Mouse (Mus musculus) 416B (cell line): ENCODE measurements around the gene Nup188.

Source experiments
- DNase-seq: peaks from one replicate; pipeline ENCODE4 v3.0.0; 2011; ENCODE audit warnings: low read depth

Gene Nup188

DNA sequence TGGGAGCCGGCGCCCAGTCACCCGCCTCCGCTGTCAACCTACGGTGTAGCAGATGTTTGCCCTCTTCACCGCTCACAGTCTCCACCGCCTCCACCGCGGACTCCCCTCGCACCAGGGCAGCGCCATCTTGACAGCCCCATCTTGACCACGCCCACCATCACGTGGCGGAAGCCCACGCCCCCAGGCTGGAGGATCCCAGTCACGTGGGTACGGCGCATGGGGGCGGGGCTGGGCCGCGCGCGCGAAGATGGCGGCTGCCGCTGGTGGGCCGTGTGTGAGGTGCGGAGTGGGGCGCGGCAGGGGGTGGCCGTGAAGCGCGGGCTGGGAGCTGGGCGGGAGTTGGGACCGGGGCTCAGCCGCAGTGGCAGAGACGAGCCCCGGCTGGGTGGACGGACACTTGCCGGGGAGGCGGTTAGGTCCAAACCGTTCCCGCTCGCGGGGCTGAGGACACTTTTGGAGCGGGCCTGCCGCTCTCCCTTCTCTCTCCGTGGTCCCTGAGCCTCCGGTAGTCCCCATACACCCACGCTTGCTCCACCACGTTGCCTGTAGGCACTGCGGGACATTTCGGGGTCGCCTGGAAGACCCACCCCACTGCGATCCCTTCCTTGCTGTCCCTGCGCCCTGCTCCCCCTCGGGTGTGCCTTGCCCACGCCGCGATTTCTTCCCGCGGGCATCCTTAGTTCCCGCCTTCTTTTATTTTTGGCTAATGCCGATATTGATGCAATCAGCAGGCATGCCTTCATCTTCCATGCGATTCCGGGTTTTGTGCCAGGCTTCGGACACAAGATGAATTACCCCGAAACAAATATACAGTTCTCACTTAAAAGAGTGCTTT lies at the start of gene Nup188, which contains the start of gene Dolk:
Gene Nup188 (plus strand): TSS at position 206 of the 835 bp plus-strand sequence.
Gene Dolk (minus strand): TSS at position 143 of the 835 bp plus-strand sequence.
- peak; percentile 92 for DNase-seq

DNA sequence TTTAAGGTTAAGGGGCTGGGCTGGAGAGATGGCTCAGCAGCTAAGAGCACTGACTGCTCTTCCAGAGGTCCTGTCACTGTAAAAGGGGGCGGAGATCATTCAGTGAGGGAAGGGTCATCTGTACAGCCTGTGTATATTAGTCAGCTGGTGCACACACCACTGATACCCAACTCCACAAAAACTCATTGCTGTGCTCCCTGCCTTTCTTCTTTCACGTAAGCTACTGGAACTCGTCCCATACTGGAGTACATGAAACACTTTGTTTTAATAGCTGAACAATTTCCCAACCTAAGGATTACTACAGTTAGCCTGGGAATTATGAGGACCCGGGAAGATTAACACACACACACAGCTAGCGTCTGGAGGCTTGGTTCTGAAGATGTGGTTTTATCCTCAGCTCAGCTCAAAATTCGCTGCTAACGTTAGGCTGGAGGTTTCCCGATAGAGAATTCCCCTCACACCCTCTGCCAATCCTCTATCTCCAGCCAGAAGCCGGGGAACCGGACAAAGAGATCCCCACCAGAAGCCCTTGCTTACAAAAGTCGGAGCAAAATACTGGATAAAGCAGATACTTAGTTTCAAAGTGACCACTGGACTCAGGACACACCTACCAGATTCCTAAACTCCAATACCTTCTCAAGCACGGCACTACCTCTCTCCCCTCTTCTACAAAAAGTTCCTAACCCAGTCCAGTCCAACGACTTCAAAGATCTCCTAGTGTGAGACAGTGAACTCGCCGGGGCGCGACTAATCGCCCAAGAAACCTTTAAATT lies 49.6 kb upstream of the Nup188 start:
- peak; percentile 70 for DNase-seq

DNA sequence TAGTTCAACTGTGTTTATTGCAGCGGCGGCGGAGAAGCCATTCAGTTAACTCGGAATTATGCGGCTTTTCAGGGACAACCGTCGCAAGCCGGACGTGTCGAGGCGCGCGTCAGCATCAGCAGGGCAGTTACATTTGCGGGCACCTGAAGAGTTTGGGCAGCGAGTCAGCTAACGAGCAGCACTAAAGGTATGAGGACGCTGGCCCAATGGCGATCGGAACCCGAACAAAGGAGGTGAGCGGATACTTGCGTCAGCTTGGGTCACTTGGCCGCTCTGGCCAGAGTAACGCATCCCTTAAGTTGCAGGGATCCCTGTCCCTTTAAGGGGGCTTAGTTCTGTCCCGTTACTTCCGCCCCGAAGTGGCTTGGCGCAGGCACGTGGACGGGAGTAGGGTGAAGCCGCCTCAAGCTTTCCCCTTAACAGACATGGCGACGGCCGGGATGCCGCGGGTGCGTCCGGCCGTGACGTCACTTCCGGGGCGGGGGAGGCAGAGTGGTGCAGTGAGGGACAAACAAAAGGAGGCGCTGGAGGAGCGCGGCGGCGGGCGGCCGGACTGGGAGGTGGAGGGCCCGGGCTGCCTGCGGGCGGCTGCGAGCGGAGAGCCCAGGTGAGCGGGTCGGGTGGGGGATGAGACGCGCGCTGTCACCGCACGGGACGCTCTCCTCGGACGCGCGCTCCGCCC lies 48.9 kb upstream of the Nup188 start, which contains the start of gene Lrrc8a:
Gene Lrrc8a (plus strand): TSS at position 517 of the 682 bp plus-strand sequence.
- peak; percentile 99 for DNase-seq

DNA sequence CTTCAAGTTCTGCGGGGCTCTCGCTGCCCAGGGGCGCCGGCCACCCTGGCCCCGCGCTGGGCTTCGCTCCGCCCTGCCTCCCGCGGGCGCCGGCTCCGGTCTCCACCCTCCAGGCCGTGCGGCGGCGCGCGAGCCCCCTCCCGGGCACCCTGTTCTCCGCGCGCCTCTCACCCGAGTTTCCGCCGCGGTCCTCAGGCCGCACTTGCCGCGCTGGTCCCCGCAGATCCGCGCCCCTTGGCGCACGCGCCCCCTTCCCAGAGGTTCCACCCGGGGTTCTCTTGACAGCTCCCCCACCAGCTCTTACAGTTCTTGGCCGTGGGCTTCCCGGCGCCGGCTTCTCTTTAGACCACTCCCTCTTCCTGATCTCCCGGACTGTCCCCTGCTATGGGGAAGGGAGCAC lies 48.3 kb upstream of the Nup188 start:
- peak; percentile 49 for DNase-seq

DNA sequence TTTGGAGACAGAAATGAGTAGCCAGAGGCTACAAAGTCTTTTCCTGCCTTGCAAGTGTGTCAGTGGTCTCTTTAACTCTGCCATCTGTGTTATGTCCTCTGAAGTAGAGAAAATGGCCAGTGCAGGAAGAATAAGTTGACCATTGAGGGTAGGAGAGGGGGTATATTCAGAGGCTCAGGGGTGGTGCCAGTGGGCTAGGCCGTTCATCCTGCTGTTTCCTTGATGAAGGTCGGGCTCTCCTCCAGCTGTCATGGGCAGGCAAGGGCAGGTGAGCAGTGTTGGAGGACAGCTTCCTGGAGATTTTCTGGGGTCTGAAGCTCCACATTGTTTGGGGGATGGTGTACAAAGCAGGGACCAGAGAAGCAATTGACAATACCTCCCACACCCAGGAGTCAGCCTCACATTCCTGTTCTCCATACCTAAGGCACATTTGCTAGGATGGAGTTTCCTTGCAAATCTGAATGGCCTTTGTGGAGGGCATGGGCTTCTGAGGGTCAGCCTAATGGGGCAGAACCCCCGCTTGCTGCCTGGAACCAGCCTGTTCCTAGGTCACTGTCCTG lies 47.2 kb upstream of the Nup188 start:
- DNase-seq: no peak

DNA sequence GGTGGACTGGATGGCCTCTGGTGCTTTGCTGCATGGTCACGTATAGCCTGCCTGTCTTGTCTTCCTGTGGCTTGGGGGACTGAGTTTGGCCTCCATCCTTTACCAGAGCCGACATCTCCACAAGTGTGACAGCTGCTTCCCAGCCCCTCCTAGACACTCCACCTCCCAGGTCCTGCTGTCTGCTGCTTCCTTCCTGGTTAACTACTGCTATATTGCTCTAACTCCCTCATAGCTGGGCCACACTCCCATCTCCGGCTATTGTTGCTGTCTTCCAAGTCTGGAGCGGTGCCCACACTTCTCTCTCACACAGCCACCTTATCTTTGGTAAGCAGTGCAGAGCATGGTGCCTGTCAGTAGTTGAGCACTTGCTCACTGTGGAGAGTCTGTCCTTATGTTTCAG lies 46.4 kb upstream of the Nup188 start:
- DNase-seq: no peak

DNA sequence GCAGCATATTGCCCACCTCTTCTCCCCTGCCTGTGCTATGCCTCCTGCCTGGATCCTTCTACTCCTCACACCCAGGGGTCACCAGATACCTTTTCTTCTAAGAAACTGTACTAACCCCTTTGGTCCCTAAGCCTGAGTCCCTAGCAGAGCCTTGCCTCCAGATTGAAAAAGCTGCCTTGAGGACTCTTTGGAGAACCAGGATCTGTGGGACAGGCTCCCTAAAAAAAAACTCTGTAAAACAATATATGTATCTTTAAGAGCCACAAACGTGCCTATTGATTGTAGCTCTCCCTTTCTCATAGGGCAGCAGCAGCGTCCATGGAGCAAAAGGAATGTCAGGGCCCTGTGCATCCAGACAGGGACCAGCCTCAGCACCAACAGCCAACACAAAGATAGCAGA lies 45.9 kb upstream of the Nup188 start, which contains the start of gene Gm28035:
Gene Gm28035 (plus strand): TSS at position 301 of the 400 bp plus-strand sequence.
- no peak for DNase-seq

DNA sequence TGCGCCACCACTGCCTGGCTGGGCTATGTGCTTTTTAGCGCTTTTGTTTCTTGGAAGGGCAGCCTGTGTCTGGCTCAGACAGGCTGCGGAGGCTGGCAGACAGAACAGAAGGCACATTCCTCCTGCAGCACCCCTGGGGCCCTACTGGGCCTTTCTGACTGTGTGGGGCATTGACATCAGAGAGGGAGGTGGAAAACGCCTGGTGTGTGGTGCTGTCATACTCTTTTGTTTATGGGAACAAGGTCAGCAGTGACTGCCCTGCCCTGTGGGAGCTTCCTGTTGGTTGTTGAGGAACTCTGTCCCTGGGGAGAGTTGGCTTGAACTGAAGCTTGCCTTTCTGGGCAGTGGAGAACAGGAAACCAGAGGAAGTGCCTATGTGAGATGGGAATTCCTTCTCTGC lies 43.7 kb upstream of the Nup188 start:
- DNase-seq: no peak

DNA sequence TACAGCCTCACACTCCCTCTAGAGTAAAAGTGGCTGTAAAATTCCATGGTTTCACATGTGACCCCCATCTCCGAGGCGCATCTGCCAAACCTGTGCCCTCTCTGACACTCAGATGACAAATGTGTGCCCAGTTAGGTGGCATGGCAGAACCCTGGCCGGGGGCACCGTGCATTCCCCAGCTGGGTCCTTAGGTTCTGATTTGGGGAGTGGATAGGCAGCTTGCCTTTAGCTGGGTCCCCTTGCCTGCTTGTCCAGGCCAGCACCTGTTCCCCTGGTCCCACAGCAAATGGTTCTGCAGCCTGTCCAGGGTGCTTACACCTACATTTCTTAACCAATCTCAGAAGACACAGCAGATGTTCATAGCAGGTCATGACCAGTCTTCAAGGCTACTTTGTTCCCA lies 42.8 kb upstream of the Nup188 start:
- no peak for DNase-seq

DNA sequence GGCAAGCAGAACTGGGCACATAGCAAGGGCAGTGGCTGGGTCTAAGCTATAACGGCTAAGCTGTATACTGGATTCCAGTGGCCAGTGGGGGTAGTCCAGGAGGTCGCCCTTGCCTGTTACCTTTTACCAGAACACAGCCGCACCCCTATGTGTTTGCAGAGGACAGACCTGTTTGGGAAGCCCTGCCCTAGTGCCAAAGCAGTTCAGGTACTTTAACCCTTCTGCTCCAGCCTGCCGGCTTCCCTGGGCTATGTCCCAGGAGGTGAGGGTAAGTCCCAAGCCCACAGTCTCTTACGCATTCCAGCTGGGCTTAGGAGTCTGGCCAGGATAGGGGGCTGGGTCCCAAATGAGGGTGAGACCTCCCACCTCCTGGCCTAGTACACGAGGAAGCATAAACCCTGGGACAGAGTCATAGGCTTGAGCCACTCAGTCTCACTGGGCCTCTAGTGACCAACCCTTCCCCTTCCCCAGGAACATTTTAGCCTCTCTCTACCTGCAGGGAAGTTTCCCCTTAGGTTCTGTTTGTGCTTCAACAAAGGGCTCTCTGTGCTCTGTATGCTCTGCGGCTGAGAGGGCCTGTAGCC lies 41.5 kb upstream of the Nup188 start:
- no peak for DNase-seq

DNA sequence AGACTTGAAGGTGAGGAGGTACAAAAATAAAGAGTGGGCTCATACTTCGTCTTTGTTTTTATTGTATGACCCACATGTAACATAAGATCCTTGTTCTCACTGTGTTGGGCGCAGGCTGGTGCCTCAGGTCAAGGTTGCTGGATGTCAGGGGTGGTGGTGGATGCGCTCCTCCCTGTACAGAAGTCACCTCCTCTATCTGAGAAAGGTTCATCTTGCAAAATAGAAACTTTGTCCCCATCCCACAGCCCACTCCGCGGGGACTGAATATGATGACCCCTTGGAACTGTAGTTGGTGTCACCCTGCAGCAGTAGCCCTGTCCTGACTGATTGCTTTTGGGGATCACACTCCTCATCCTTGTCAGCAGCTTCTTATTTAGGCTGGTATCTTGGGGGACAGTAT lies 39.2 kb upstream of the Nup188 start:
- no peak for DNase-seq

DNA sequence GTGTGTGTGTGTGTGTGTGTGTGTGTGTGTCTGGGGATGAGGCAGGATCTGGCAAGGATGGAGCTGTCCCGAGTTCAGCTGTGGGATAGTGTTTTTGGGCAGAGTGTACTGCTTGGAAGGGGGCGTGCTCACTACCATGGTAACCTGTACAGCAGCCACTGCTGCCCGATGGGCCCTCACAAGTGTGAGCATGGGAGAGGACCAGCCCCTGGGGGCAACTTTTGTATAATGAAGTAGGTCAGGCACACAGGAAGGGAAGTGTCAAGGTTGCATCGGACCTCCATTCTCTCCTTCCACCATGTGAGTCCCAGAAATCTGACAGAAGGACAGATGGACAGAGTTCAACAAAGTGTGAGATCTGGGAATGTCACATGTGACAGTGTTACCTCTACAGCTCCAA lies 38.5 kb upstream of the Nup188 start:
- no peak for DNase-seq

DNA sequence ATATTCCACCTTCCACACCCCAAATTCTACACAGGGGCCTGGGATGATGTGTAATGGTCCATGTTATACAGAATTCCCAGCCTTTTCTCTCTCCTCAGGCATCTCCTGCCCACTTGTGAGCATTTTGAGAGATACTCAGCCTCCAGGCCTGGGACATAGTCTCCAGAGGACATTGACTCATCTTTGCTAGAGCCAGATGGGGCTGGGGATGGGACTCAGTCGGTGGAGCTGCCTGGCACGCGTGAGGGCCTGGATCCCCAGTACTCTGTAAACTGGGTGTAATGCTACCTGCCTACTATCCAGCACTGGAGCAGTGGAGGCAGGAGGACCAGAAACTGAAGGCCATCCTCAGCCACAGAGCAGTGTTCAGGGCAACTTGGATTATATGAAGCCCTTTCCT lies 37.0 kb upstream of the Nup188 start:
- no peak for DNase-seq

DNA sequence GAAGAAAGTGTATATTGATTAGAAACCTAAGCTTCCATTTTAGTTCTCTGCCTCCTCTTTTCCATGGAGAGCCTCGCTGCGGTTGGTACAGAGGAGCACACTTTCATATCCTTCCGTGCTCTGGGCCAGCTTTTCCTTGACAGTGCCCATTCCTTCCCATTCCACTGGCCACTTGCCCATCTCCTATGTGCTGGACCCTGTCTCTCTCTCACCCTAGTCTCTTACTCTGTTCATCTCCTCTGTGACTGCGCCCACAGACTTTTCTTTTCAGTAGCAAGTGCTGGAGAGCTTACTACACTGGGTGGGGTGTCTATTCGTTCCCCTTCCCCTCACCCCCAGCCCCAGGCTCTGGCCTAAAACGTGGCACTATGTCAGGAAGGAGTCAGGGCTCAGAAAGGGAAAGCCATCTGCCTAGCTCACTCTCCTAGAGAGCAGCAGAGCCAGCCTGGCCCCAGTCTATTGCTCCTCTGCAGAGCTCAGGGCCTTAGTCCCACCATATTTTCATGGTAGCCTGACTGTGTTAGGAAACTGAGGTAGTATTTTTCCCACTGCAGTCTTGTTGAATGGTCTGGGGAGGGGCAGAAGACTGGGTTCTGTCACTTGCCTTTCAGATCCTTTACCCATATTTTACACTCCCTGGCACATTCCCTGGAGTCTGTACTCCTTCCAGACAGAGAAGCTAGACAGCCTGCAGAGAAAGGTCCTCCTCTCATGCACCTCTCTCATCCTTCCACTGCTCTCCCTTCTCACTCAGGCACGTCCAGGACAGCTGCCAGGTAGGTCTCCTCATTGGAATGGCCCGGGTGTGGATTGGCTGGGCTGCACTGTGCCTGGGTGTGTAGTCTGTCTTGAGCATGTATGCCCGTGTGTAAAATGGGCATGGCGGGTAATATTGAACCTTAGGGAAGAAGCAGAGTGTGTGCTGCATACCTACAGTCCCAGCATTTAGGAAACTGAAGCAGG lies 35.8 kb upstream of the Nup188 start:
- DNase-seq: no peak

DNA sequence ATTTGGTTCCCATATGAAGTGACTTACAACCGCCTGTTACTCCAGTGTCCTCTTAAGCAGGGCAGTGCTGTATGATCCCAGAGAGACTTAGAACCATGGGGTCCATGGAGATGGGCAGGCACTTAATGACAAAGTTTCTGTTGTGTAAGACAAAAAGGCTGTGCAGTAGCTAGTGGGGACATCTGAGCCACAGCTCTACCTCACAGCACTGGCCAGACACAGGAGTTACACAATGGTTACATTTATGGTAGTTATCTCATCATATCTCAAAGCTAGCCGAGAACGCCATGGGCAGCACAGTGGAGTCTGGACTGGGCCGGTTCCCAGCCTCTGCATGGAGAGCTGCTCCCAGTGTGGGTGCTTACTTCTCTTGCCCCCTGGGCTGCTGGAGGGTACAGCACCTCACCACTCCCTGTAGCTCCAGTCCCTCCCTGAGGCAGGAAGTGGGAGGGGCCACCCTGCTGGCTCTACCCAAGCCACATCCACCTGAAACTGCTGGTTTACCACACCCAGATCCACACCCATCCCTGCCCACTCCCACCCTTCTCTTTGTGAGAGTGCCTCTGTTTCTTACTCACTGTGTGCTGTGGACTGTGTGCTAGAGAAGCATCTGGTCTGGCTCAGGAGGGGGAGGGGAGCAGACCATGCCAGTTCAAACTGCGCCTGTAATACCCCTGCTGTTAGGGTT lies 34.6 kb upstream of the Nup188 start:
- DNase-seq: peak; percentile 88

DNA sequence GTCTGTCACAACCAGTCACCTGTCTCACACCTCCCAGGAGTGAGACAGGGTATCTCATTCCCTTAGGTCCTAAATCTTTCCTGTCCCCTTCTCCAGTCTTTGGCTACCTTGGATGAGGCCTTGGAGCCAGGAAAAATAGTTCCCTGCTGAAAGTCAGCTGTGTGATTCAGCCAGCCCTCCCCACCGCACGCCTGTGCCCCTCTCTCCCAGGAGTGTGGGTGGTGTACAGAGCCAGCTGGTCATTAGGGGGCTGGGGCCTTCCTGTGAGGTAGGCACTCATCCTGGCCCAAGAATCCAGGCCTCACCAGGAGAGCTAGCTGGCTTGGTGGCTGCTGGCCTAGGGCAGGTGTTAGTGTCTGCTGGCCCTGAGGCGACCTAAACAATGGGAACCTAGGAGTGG lies 33.7 kb upstream of the Nup188 start:
- no peak for DNase-seq

DNA sequence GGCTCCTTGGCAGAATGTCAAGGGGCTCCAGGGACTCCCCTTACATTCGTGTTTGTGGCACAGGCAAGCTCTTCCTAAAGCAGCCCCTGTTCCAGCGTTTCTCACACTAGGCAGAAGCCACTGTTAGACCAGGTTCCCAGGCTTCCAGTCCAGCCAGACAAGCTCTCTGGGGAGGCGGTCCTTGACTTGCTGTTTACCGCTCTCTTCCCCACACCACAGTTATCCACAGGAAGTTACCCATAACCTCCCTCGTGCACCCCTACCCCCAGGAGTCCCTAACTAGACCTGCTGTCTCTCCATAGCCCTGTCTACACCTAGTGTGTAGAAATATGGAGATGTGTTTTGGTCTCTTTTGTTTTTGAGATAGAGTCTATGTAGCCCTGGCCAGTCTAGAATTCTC lies 32.4 kb upstream of the Nup188 start:
- no peak for DNase-seq

DNA sequence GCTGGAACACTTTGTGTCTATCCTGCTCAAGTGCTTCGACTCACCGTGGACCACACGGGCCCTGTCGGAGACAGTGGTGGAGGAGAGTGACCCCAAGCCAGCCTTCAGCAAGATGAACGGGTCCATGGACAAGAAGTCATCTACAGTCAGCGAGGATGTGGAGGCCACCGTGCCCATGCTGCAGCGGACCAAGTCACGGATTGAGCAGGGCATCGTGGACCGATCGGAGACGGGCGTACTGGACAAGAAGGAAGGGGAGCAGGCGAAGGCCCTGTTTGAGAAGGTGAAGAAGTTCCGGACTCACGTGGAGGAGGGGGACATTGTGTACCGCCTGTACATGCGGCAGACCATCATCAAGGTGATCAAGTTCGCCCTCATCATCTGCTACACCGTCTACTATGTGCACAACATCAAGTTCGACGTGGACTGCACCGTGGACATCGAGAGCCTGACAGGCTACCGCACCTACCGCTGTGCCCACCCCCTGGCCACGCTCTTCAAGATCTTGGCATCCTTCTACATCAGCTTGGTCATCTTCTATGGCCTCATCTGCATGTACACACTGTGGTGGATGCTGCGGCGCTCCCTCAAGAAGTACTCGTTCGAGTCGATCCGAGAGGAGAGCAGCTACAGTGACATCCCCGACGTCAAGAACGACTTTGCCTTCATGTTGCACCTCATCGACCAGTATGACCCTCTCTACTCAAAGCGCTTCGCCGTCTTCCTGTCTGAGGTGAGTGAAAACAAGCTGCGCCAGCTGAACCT lies 30.4 kb upstream of the Nup188 start:
- DNase-seq: no peak
